Mouse (Mus musculus): ENCODE measurements at regions not wholly inside any gene's neighbourhood (a gene's known extent, or its start where the extent isn't known, plus 50 kb on each side); places are given as distances from the start of the nearest gene placed in this dataset.
A peak's percentile ranks its signal among the peaks of the same experiment; 100 is the strongest.
"Not testable (repeated sequence)": the region's sequence is repeated elsewhere in the genome, so short reads cannot be mapped to it uniquely, and the experiment has no call there.

GRCm38 (mm10) chrX:117220191-117220590 lies 205.6 kb downstream of the H2afb1 start:
- H3K9ac ChIP-seq (ENCODE audit: low read depth, poor library complexity, severe bottlenecking); H3K4me1 ChIP-seq (ENCODE audit: control insufficient read depth, insufficient read depth, low read length); H3K36me3 ChIP-seq (ENCODE audit: control insufficient read depth, insufficient read depth, low read length, poor library complexity, severe bottlenecking); H3K27ac ChIP-seq (ENCODE audit: insufficient read depth, low read length); H3K4me3 ChIP-seq (ENCODE audit: low read depth, low read length); H3K9me3 ChIP-seq (replicated peaks; ENCODE audit: control insufficient read depth, insufficient read depth, low read length, poor library complexity, severe bottlenecking); H3K27me3 ChIP-seq (ENCODE audit: control insufficient read depth, insufficient read depth, low read length, poor library complexity, severe bottlenecking): not testable (repeated sequence)
- TF ChIP-seq EP300 (IDR thresholded peaks at IDR 0.05; ENCODE audit: insufficient read depth, low read depth, low read length), result peak; percentile 31; the same call in 1 of the 2 replicates
